Mouse (Mus musculus) myocyte (in vitro differentiated cells): ENCODE data around the gene Apobr. TPM values are rescaled to one million over a fixed set of nuclear protein-coding genes. Genes with fewer than 3 reads are reported as not detected.

ENCODE experiments used
- H3K27me3 ChIP-seq: one replicate; pipeline ENCODE4 v1.6.1; 2011; ENCODE audit not compliant: control insufficient read depth, insufficient read depth, insufficient read length
- H3K36me3 ChIP-seq: one replicate; pipeline ENCODE4 v1.6.1; 2011; ENCODE audit not compliant: control insufficient read depth, insufficient read depth
- H3K4me2 ChIP-seq: one replicate; pipeline ENCODE4 v1.6.1; 2011; ENCODE audit warnings: low read depth, control low read depth
- H3K4me3 ChIP-seq: one replicate; pipeline ENCODE4 v1.5.1; 2011; ENCODE audit warnings: mild to moderate bottlenecking, control low read depth, moderate library complexity
- H3K79me2 ChIP-seq: one replicate; pipeline ENCODE4 v1.6.1; 2011; ENCODE audit not compliant: control insufficient read depth, insufficient read depth
- H3ac ChIP-seq: one replicate; pipeline ENCODE4 v1.6.1; 2011; ENCODE audit not compliant: control insufficient read depth, insufficient read length
- CEBPB ChIP-seq: IDR thresholded peaks from 2 replicates; pipeline ENCODE4 v1.6.1; 2011; ENCODE audit warnings: mild to moderate bottlenecking, moderate library complexity; ENCODE audit not compliant: poor library complexity, insufficient read depth, severe bottlenecking
- E2F4 ChIP-seq: IDR thresholded peaks from one replicate; pipeline ENCODE4 v1.6.1; 2011; ENCODE audit warnings: mild to moderate bottlenecking, control low read depth, moderate library complexity; ENCODE audit not compliant: insufficient read depth
- MAX ChIP-seq: IDR thresholded peaks from one replicate; pipeline ENCODE4 v1.6.1; 2011; ENCODE audit warnings: low read depth, mild to moderate bottlenecking, control low read depth
- MYOD1 ChIP-seq, 3 experiments: IDR thresholded peaks; one replicate each; pipeline ENCODE4 v1.6.1; 2011; ENCODE audit warnings: control low read depth in 2 of 3, low read depth in 2 of 3, mild to moderate bottlenecking in 2 of 3, moderate library complexity in 1 of 3; ENCODE audit not compliant: insufficient read length in 2 of 3, control insufficient read depth in 1 of 3
- MYOG ChIP-seq, 3 experiments: IDR thresholded peaks; one replicate each; pipeline ENCODE4 v1.6.1; 2011; ENCODE audit warnings: control low read depth in 2 of 3, low read depth in 2 of 3, mild to moderate bottlenecking in 2 of 3; ENCODE audit not compliant: insufficient read length in 2 of 3, control insufficient read depth in 1 of 3, insufficient read depth in 1 of 3
- POLR2A ChIP-seq: IDR thresholded peaks from one replicate; pipeline ENCODE4 v1.6.1; 2011; ENCODE audit warnings: low read depth, mild to moderate bottlenecking, control low read depth, moderate library complexity; ENCODE audit not compliant: insufficient read length
- POLR2AphosphoS2 ChIP-seq: IDR thresholded peaks from one replicate; pipeline ENCODE4 v1.6.1; 2011; ENCODE audit warnings: low read depth, control low read depth; ENCODE audit not compliant: insufficient read length
- REST ChIP-seq: IDR thresholded peaks from one replicate; pipeline ENCODE4 v1.6.1; 2011; ENCODE audit warnings: mild to moderate bottlenecking, control low read depth, moderate library complexity; ENCODE audit not compliant: insufficient read depth, insufficient read length
- SRF ChIP-seq: IDR thresholded peaks from one replicate; pipeline ENCODE4 v1.6.1; 2011; ENCODE audit warnings: low read depth; ENCODE audit not compliant: control insufficient read depth, insufficient read length
- TCF12 ChIP-seq: IDR thresholded peaks from one replicate; pipeline ENCODE4 v1.6.1; 2011; ENCODE audit warnings: mild to moderate bottlenecking, control low read depth; ENCODE audit not compliant: poor library complexity, insufficient read depth, severe bottlenecking
- TCF3 ChIP-seq: IDR thresholded peaks from one replicate; pipeline ENCODE4 v1.6.1; 2011; ENCODE audit warnings: low read depth, control low read depth; ENCODE audit not compliant: insufficient read length
- USF1 ChIP-seq: IDR thresholded peaks from one replicate; pipeline ENCODE4 v1.6.1; 2011; ENCODE audit warnings: low read depth, mild to moderate bottlenecking, control low read depth, moderate library complexity
- polyA plus RNA-seq: library from polyadenylated mRNA; unstranded; fragments of >200 nt; fragmentation: generic; extraction: Trizol; gene quantifications from one replicate; pipeline ENCODE4 v1.2.1, GENCODE M21; 2012; ENCODE audit warnings: missing spikeins

Gene Apobr
- polyA plus RNA-seq, 1 experiment = 4.7 TPM

DNA sequence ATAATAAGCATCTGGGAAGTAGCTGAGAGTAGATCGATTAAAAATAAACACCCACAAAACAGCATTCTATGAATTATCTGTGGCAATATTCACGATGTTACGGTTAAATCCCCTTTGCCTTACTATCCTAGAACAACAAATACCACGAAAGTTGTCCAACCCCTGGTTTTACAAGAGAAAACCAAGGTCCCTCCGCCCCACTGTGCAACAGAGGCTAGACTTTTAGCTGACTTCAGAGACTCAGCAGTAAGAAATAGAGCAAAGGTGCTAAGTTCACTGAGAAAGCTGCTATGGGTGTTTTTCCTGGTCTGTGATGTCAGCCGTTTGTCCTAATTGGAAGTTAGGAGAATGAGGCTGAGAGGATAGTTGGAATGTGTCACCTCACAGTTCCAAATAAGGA, 981 bp upstream of the Apobr start:
- Histone ChIP-seq H3K36me3 (no peaks in the 10 kb centered on the region), H3K79me2 (no peaks in the 10 kb centered on the region), H3K4me3 (peak overlapping the region; percentile 16), H3ac (no peak overlapping the region), H3K27me3 (no peaks in the 10 kb centered on the region), H3K4me2 (peak overlapping the region; percentile 60)
- no peak for TF ChIP-seq REST
- TF ChIP-seq TCF3 = no peak
- TF ChIP-seq SRF = no peak
- TF ChIP-seq CEBPB = no peak
- TF ChIP-seq MYOG (IDR thresholded peaks at IDR 0.05; ENCODE audit: control insufficient read depth in 1 of 3, insufficient read depth in 1 of 3, insufficient read length in 2 of 3, low read depth in 2 of 3) = no peak
- no peak for TF ChIP-seq USF1
- TF ChIP-seq POLR2A = no peak
- TF ChIP-seq TCF12 = no peak
- TF ChIP-seq E2F4 = no peak
- TF ChIP-seq MAX = no peak
- no peak for TF ChIP-seq MYOD1 (IDR thresholded peaks at IDR 0.05; ENCODE audit: control insufficient read depth in 1 of 3, insufficient read length in 2 of 3, low read depth in 2 of 3)
- no peak for TF ChIP-seq POLR2AphosphoS2

DNA sequence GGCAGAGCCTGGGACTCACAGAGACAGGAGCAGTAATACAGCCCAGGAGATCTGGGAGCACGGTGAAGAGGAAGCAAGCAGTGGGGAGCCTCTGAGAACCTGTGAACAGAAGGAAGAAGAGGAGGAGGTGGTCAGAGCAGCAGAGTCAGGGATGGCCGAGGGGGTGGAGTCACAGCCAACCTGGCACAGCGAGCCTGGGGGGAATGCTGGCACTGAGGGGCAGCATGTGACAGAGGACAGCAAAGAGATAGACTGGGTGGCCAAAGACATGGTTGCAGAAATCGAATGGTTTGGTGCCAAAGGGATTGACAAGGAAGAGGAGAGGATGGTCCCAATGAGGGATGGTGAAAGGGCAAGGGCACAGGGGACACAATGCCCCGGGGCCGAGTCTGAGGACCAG, 975 bp downstream of the Apobr start, which contains the start of gene Cln3:
TSS of gene Cln3 (minus strand) at position 101 of the 400 bp plus-strand sequence.
- H3K4me2 ChIP-seq = peak within 1 kb of the TSS; percentile 60
- no peak for TF ChIP-seq MAX
- TF ChIP-seq CEBPB = no peak
- no peak for TF ChIP-seq POLR2AphosphoS2
- TF ChIP-seq TCF3 = no peak
- no peak for TF ChIP-seq MYOD1 (IDR thresholded peaks at IDR 0.05; ENCODE audit: control insufficient read depth in 1 of 3, insufficient read length in 2 of 3, low read depth in 2 of 3)
- H3K79me2 ChIP-seq = no peaks in the 10 kb centered on the region
- H3K27me3 ChIP-seq = no peaks in the 10 kb centered on the region
- H3K36me3 ChIP-seq = no peaks in the 10 kb centered on the region
- no peak within 1 kb of the TSS for H3ac ChIP-seq
- H3K4me3 ChIP-seq = no peak within 1 kb of the TSS

DNA sequence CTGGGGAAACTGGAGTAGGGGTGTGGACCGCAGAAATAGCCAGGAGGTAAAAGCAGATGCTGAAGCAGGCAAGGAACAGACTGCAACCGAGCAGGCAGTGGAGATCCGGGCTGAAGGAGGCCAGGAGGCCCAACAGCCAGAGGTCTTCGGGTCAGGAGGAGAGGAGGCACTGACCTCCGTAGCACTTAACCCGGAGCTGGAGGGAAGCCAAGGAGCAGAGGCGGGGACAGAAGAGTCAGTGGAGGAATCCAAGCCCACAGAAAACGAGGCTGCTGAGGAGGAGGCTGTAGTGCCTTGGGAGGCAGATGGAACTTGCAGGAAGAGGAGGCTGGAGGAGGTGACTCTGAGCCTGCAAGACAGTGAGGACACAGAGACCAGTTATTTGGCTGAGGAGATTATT, 2.1 kb downstream of the Apobr start:
- no peak for TF ChIP-seq TCF3
- no peak for TF ChIP-seq MYOG (IDR thresholded peaks at IDR 0.05; ENCODE audit: control insufficient read depth in 1 of 3, insufficient read depth in 1 of 3, insufficient read length in 2 of 3, low read depth in 2 of 3)
- no peak for TF ChIP-seq USF1
- TF ChIP-seq TCF12 = no peak
- no peak for TF ChIP-seq POLR2A
- TF ChIP-seq REST = no peak
- no peak for TF ChIP-seq MAX
- TF ChIP-seq SRF = no peak
- TF ChIP-seq POLR2AphosphoS2 = no peak
- no peak for TF ChIP-seq E2F4
- TF ChIP-seq CEBPB = no peak
- no peak for TF ChIP-seq MYOD1 (IDR thresholded peaks at IDR 0.05; ENCODE audit: control insufficient read depth in 1 of 3, insufficient read length in 2 of 3, low read depth in 2 of 3)
- Histone ChIP-seq H3K36me3 (no peaks in the 10 kb centered on the region), H3K4me3 (no peak overlapping the region), H3K4me2 (no peak overlapping the region), H3ac (no peak overlapping the region), H3K79me2 (no peaks in the 10 kb centered on the region), H3K27me3 (no peaks in the 10 kb centered on the region)

DNA sequence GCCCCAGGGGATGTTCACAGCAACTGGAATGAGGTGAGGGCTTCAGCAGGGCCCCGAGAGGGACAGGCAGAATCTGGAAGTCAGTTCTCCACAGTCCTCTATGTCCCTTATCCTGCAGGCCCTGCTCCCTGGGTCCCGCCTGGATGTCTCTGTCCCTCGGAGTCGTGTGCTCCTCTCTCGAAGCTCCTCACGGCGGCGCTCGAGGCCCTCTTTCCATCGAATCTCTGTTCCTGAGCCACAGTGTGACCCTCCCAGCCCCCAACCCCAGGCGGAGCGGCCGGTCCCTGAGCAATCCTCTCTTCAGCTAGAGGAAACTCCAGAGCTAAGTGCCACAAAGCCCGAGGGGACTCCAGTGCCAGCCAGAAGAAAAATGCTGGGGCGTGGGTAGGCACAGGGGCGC, 3.0 kb downstream of the Apobr start:
- Histone ChIP-seq H3K27me3 (no peaks in the 10 kb centered on the region), H3K36me3 (no peaks in the 10 kb centered on the region), H3K4me3 (no peak overlapping the region), H3K4me2 (no peak overlapping the region), H3ac (no peak overlapping the region), H3K79me2 (no peaks in the 10 kb centered on the region)
- TF ChIP-seq TCF12 (no peak), TCF3 (no peak), POLR2A (no peak), E2F4 (no peak), USF1 (no peak), MYOG (IDR thresholded peaks at IDR 0.05; ENCODE audit: control insufficient read depth in 1 of 3, insufficient read depth in 1 of 3, insufficient read length in 2 of 3, low read depth in 2 of 3) (no peak), MAX (no peak), POLR2AphosphoS2 (no peak), CEBPB (no peak), REST (no peak)

DNA sequence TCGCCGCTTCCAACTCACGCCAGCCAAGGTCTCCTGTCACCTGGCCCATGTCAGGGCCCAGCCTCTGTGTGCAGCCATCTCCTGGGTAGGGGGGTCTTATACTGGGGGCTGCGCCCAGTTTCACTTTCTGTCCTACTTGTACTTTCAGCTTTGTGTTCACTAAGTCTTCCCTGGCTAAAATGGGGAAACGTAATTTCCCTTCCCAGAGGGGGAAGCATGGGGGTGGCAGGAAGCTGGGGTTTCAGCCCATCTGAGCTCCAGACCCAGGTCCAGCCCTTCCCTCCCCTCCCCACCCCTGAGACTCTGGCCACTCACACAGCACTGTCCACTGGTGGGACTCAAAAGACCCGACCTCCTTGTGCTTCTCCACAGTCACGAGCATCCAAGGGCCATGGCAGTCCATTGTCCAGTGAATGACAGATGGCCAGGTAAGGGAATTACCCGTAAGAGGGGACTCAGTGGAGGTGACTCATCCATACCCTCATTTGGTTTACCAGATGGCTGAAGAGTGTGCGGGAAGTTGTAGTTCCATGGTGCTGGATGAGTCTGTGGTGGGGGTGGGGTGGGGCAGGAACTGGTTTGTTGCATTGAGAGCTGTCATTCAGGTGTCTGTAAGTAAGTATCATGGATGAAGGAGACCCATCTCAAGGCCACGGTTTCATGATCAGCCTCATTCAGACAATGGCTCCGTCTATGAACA, 10.3 kb downstream of the Apobr start, which contains the start of gene Il27:
TSS of gene Il27 (minus strand) at position 80 of the 700 bp plus-strand sequence.
- Histone ChIP-seq H3K36me3 (no peaks in the 10 kb centered on the region), H3ac (no peak within 1 kb of the TSS), H3K4me3 (no peak within 1 kb of the TSS), H3K79me2 (no peaks in the 10 kb centered on the region), H3K4me2 (no peak within 1 kb of the TSS), H3K27me3 (no peaks in the 10 kb centered on the region)
- TF ChIP-seq SRF (no peak), MAX (no peak), POLR2A (no peak), USF1 (no peak), E2F4 (no peak), CEBPB (no peak), REST (no peak), TCF12 (no peak), TCF3 (no peak), MYOG (IDR thresholded peaks at IDR 0.05; ENCODE audit: control insufficient read depth in 1 of 3, insufficient read depth in 1 of 3, insufficient read length in 2 of 3, low read depth in 2 of 3) (no peak), MYOD1 (IDR thresholded peaks at IDR 0.05; ENCODE audit: control insufficient read depth in 1 of 3, insufficient read length in 2 of 3, low read depth in 2 of 3) (no peak), POLR2AphosphoS2 (no peak)
